Mouse (Mus musculus): ENCODE results near the gene Myo6.

- TF ChIP-seq GATA1 (IDR thresholded peaks at IDR 0.05; ENCODE audit: low read length), result no peak
- TF ChIP-seq TAL1 (IDR thresholded peaks at IDR 0.05; ENCODE audit: low read length), result no peak
Measured at GRCm38 (mm10) chr9:80167089-80167488, 2.3 kb downstream of the Myo6 start.

Measured in erythroblast, embryonic 14.5 days (primary cell).